Mouse (Mus musculus): Measurements from ENCODE around the gene Zfp629. TPM values are rescaled to one million over a fixed set of nuclear protein-coding genes. Genes with fewer than 3 reads are reported as not detected.

Gene Zfp629
- polyA plus RNA-seq, 1 experiment from 2014 or later: 24.6 TPM

GRCm38 (mm10) chr7:127561340-127561858, 54.2 kb downstream of the Zfp629 start, which contains the start of gene Tmem265:
Gene Tmem265, plus strand, starts transcription at chr7:127561390.
- no peak within 1 kb of the TSS for H3K4me2 ChIP-seq (replicated peaks)
- H3K4me3 ChIP-seq: no peak within 1 kb of the TSS
- no peak within 1 kb of the TSS for H3K27ac ChIP-seq
- no peaks in the 10 kb centered on the region for H3K4me1 ChIP-seq
- H3K9me3 ChIP-seq: no peaks in the 10 kb centered on the region
- H3K27me3 ChIP-seq: no peaks in the 10 kb centered on the region
- ATAC-seq (ENCODE audit: insufficient number of reproducible peaks, insufficient read depth, low FRiP score, low TSS enrichment): no peak
- no peak within 1 kb of the TSS for H3K9ac ChIP-seq
- H3K36me3 ChIP-seq: peaks cover 67% of the 10 kb centered on the region
- WGBS: 89% methylated on average over 5 of the region's 5 CpGs

GRCm38 (mm10) chr7:127560580-127560979, 55.0 kb downstream of the Zfp629 start:
- Histone ChIP-seq H3K9me3 (no peaks in the 10 kb centered on the region), H3K27ac (no peak overlapping the region), H3K9ac (no peak overlapping the region), H3K36me3 (peaks cover 70% of the 10 kb centered on the region), H3K4me1 (no peaks in the 10 kb centered on the region), H3K4me2 (replicated peaks) (no peak overlapping the region), H3K27me3 (no peaks in the 10 kb centered on the region), H3K4me3 (no peak overlapping the region)
- 90% methylated on average over 11 of the region's 11 CpGs for WGBS
- no peak for ATAC-seq (ENCODE audit: insufficient number of reproducible peaks, insufficient read depth, low FRiP score, low TSS enrichment)

Other genes with a start within 250 kb of the Zfp629 start
- gene Zfp747, start 239.7 kb downstream of the Zfp629 start, polyA plus RNA-seq (2016; fragmentation: Nextera tagmentation; extraction: Ambion mirVana): 9.3 and 10.5 TPM in 2 replicates
- 6.0 and 6.9 TPM in 2 replicates for gene 9130019O22Rik, start 228.6 kb downstream of the Zfp629 start, polyA plus RNA-seq (2016; fragmentation: Nextera tagmentation; extraction: Ambion mirVana)
- gene E430018J23Rik, start 222.2 kb downstream of the Zfp629 start, polyA plus RNA-seq (2016; fragmentation: Nextera tagmentation; extraction: Ambion mirVana): 6.9 and 7.8 TPM in 2 replicates
- gene Zfp764, start 209.0 kb downstream of the Zfp629 start, polyA plus RNA-seq (2016; fragmentation: Nextera tagmentation; extraction: Ambion mirVana): 7.9 and 8.5 TPM in 2 replicates
- 25.0 and 28.4 TPM in 2 replicates for gene Zfp688, start 193.7 kb downstream of the Zfp629 start, polyA plus RNA-seq (2016; fragmentation: Nextera tagmentation; extraction: Ambion mirVana)
- 16.5 and 16.7 TPM in 2 replicates for gene Zfp689, start 166.6 kb downstream of the Zfp629 start, polyA plus RNA-seq (2016; fragmentation: Nextera tagmentation; extraction: Ambion mirVana)
- 47.5 and 48.7 TPM in 2 replicates for gene Prr14, start 156.2 kb downstream of the Zfp629 start, polyA plus RNA-seq (2016; fragmentation: Nextera tagmentation; extraction: Ambion mirVana)
- 14.6 and 14.8 TPM in 2 replicates for gene Fbrs, start 136.6 kb downstream of the Zfp629 start, polyA plus RNA-seq (2016; fragmentation: Nextera tagmentation; extraction: Ambion mirVana)
- 88.0 and 88.4 TPM in 2 replicates for gene Srcap, start 103.8 kb downstream of the Zfp629 start, polyA plus RNA-seq (2016; fragmentation: Nextera tagmentation; extraction: Ambion mirVana)
- 16.9 and 17.2 TPM in 2 replicates for gene Gm42715, start 96.2 kb downstream of the Zfp629 start, polyA plus RNA-seq (2016; fragmentation: Nextera tagmentation; extraction: Ambion mirVana)
- 4.8 and 5.7 TPM in 2 replicates for gene Tmem265, start 54.4 kb downstream of the Zfp629 start, polyA plus RNA-seq (2016; fragmentation: Nextera tagmentation; extraction: Ambion mirVana)
- 39.3 and 42.9 TPM in 2 replicates for gene Phkg2, start 42.5 kb downstream of the Zfp629 start, polyA plus RNA-seq (2016; fragmentation: Nextera tagmentation; extraction: Ambion mirVana)
- 11.0 and 11.3 TPM in 2 replicates for gene Ccdc189, start 27.2 kb downstream of the Zfp629 start, polyA plus RNA-seq (2016; fragmentation: Nextera tagmentation; extraction: Ambion mirVana)
- gene Rnf40, start 27.0 kb downstream of the Zfp629 start, polyA plus RNA-seq (2016; fragmentation: Nextera tagmentation; extraction: Ambion mirVana): 63.0 and 66.2 TPM in 2 replicates
- 127 and 141 TPM in 2 replicates for gene Bcl7c, start 93.1 kb upstream of the Zfp629 start, polyA plus RNA-seq (2016; fragmentation: Nextera tagmentation; extraction: Ambion mirVana)
- 27.7 and 30.5 TPM in 2 replicates for gene Ctf1, start 96.9 kb upstream of the Zfp629 start, polyA plus RNA-seq (2016; fragmentation: Nextera tagmentation; extraction: Ambion mirVana)
- gene Ctf2, start 116.4 kb upstream of the Zfp629 start, polyA plus RNA-seq (2016; fragmentation: Nextera tagmentation; extraction: Ambion mirVana): 0.55 and 0.68 TPM in 2 replicates
- gene Fbxl19, start 128.7 kb upstream of the Zfp629 start, polyA plus RNA-seq (2016; fragmentation: Nextera tagmentation; extraction: Ambion mirVana): 11.8 and 11.9 TPM in 2 replicates
- 16.7 and 17.5 TPM in 2 replicates for gene Orai3, start 154.0 kb upstream of the Zfp629 start, polyA plus RNA-seq (2016; fragmentation: Nextera tagmentation; extraction: Ambion mirVana)
- 25.5 and 26.5 TPM in 2 replicates for gene Setd1a, start 160.9 kb upstream of the Zfp629 start, polyA plus RNA-seq (2016; fragmentation: Nextera tagmentation; extraction: Ambion mirVana)
- not detected in 2 replicates for gene Gm49388, start 169.8 kb upstream of the Zfp629 start, polyA plus RNA-seq (2016; fragmentation: Nextera tagmentation; extraction: Ambion mirVana)
- 10.3 and 10.9 TPM in 2 replicates for gene Hsd3b7, start 184.8 kb upstream of the Zfp629 start, polyA plus RNA-seq (2016; fragmentation: Nextera tagmentation; extraction: Ambion mirVana)
- gene Stx4a, start 208.5 kb upstream of the Zfp629 start, polyA plus RNA-seq (2016; fragmentation: Nextera tagmentation; extraction: Ambion mirVana): 36.1 and 41.5 TPM in 2 replicates
- 9.1 and 10.0 TPM in 2 replicates for gene Stx1b, start 208.8 kb upstream of the Zfp629 start, polyA plus RNA-seq (2016; fragmentation: Nextera tagmentation; extraction: Ambion mirVana)